Mouse (Mus musculus) testis, adult 2 months (tissue): Measurements from ENCODE around the gene Sgms2.

Source experiments
- CTCF ChIP-seq: fragments of 200-500 bp; IDR thresholded peaks from 2 replicates; pipeline ENCODE4 v1.5.1; 2012; ENCODE audit warnings: low read depth, mild to moderate bottlenecking, inconsistent platforms, low read length, moderate library complexity; ENCODE audit not compliant: control insufficient read depth, insufficient read depth, insufficient replicate concordance
- POLR2A ChIP-seq: fragments of 200-500 bp; IDR thresholded peaks from 2 replicates; pipeline ENCODE4 v1.6.1; 2012; ENCODE audit warnings: low read depth, mild to moderate bottlenecking, inconsistent platforms, low read length, moderate library complexity; ENCODE audit not compliant: control insufficient read depth

- TF ChIP-seq CTCF (no peak), POLR2A (no peak)
These were observed 8.4 kb upstream of the Sgms2 start for GRCm38 (mm10) chr3:131499651-131500050.
